ENCODE assay signal across 11 mouse cellular contexts in genomic region chr13:60298575-60298974, GRCm38 (mm10).
DNase-seq lines count a peak whose midpoint lies in the region; ATAC-seq lines count a peak whose summit lies in the region.
"Had no signal": no experiment of that assay in that cellular context is flagged by ENCODE, and none has a peak within 500 bp of the region (broad histone marks: within the 10 kb centered on the region; RNA-seq: fewer than 3 reads in every experiment).

No protein-coding gene starts in this region.

- no peaks in the 10 kb centered on the region for H3K36me3 ChIP-seq in embryonic facial prominence, embryonic 10.5 days (replicated peaks)
- H3K36me3 ChIP-seq: forebrain, embryonic 10.5 days had no signal

- H3K27ac ChIP-seq in embryonic facial prominence, embryonic 10.5 days (replicated peaks), result peak overlapping the region; percentile 15
- H3K27ac ChIP-seq: forebrain, embryonic 10.5 days; liver, embryonic 14.5 days had no signal

- no peak for ATAC-seq in CD4-positive, CD25-positive, alpha-beta regulatory T cell, adult 4 months
- ATAC-seq: hindbrain, embryonic 16.5 days had no signal

- intact Hi-C loops in left cerebral cortex, postnatal 4 days (cut with DNase I), result no loop called here

- no peaks in the 10 kb centered on the region for H3K9me3 ChIP-seq in embryonic facial prominence, embryonic 10.5 days
- H3K9me3 ChIP-seq: forebrain, embryonic 10.5 days had no signal

- DNase-seq in lung, adult 18-20 months, result peak; percentile 30 to 33
- no peak for DNase-seq in lung, postnatal 25 days (ENCODE audit: low spot score)
- no peak for DNase-seq in embryonic facial prominence, embryonic 10.5 days (ENCODE audit: low spot score)
- DNase-seq in heart, postnatal 4 days, result peak; percentile 50
- peak; percentile 56 for DNase-seq in skeletal muscle tissue, adult 2 months (ENCODE audit: low read depth, low spot score)
- DNase-seq in embryo, embryonic 10 days (ENCODE audit: low spot score), result no peak
- no peak for DNase-seq in left cerebral cortex, postnatal 4 days

- H3K4me1 ChIP-seq in embryonic facial prominence, embryonic 10.5 days, result peaks cover 26% of the 10 kb centered on the region

- H3K4me3 ChIP-seq in embryonic facial prominence, embryonic 10.5 days, result no peak overlapping the region
- H3K4me3 ChIP-seq: forebrain, embryonic 10.5 days had no signal

- 72% methylated on average over 2 of the region's 2 CpGs for WGBS in embryonic facial prominence, embryonic 10.5 days

- peaks cover 13% of the 10 kb centered on the region for H3K27me3 ChIP-seq in embryonic facial prominence, embryonic 10.5 days (replicated peaks; ENCODE audit: low read depth, poor library complexity, severe bottlenecking)

Comparison
In these comparisons a context has a peak if more than half of its experiments do, and no peak if none do; other contexts are left out.
1. DNase-seq: peak in lung, adult 18-20 months (2 of 2), heart, postnatal 4 days (single experiment) and skeletal muscle tissue, adult 2 months (single experiment); none in lung, postnatal 25 days (single experiment), embryonic facial prominence, embryonic 10.5 days (single experiment), embryo, embryonic 10 days (single experiment) and left cerebral cortex, postnatal 4 days (single experiment).